Mouse (Mus musculus) ES-E14 (cell line): ENCODE measurements around the gene Cby1.

Experiments
- CHD2 ChIP-seq: IDR thresholded peaks from 2 replicates; pipeline ENCODE4 v1.6.1; 2014; ENCODE audit warnings: mild to moderate bottlenecking, low read depth, low read length, inconsistent platforms
- MAFK ChIP-seq: IDR thresholded peaks from 2 replicates; pipeline ENCODE4 v1.6.1; 2014; ENCODE audit warnings: mild to moderate bottlenecking, low read depth, low read length, inconsistent platforms; ENCODE audit not compliant: insufficient read depth
- ZNF384 ChIP-seq: IDR thresholded peaks from 2 replicates; pipeline ENCODE4 v1.6.1; 2012; ENCODE audit warnings: low read depth, low read length, inconsistent platforms

GRCm38 (mm10) chr15:79691023-79691508 is 32.1 kb downstream of the Cby1 start:
- TF ChIP-seq CHD2 (no peak), ZNF384 (no peak), MAFK (no peak)
